Mouse (Mus musculus): ENCODE data around the gene Mrpl57. TPM values are rescaled to one million over a fixed set of nuclear protein-coding genes. Genes with fewer than 3 reads are reported as not detected.
"Not testable (repeated sequence)": the region's sequence is repeated elsewhere in the genome, so short reads cannot be mapped to it uniquely, and the experiment has no call there.

Mrpl57 gene
- total RNA-seq, 1 experiment from 2014 or later = 83.7 TPM

GRCm38 (mm10) chr14:57852961-57853360 is 26.9 kb downstream of the Mrpl57 start:
- ATAC-seq (replicated peaks; ENCODE audit: insufficient number of reproducible peaks, low FRiP score, low TSS enrichment, poor library complexity, severe bottlenecking) = no peak

- ATAC-seq (replicated peaks; ENCODE audit: insufficient number of reproducible peaks, low FRiP score, low TSS enrichment, poor library complexity, severe bottlenecking) = not testable (repeated sequence)
These were observed 30.0 kb downstream of the Mrpl57 start for GRCm38 (mm10) chr14:57856037-57856436.

- ATAC-seq (replicated peaks; ENCODE audit: insufficient number of reproducible peaks, low FRiP score, low TSS enrichment, poor library complexity, severe bottlenecking) = no peak
These were observed 32.6 kb downstream of the Mrpl57 start for GRCm38 (mm10) chr14:57858601-57859000.

GRCm38 (mm10) chr14:57859520-57859919 is 33.5 kb downstream of the Mrpl57 start:
- ATAC-seq (replicated peaks; ENCODE audit: insufficient number of reproducible peaks, low FRiP score, low TSS enrichment, poor library complexity, severe bottlenecking) = no peak

- no peak for ATAC-seq (replicated peaks; ENCODE audit: insufficient number of reproducible peaks, low FRiP score, low TSS enrichment, poor library complexity, severe bottlenecking)
These were observed 36.0 kb downstream of the Mrpl57 start for GRCm38 (mm10) chr14:57861987-57862412.

- ATAC-seq (replicated peaks; ENCODE audit: insufficient number of reproducible peaks, low FRiP score, low TSS enrichment, poor library complexity, severe bottlenecking) = no peak
These were observed 37.1 kb downstream of the Mrpl57 start for GRCm38 (mm10) chr14:57863129-57863528.

- ATAC-seq (replicated peaks; ENCODE audit: insufficient number of reproducible peaks, low FRiP score, low TSS enrichment, poor library complexity, severe bottlenecking) = no peak
These were observed 39.2 kb downstream of the Mrpl57 start for GRCm38 (mm10) chr14:57865256-57865655.

GRCm38 (mm10) chr14:57866676-57867276 is 40.7 kb downstream of the Mrpl57 start:
- ATAC-seq (replicated peaks; ENCODE audit: insufficient number of reproducible peaks, low FRiP score, low TSS enrichment, poor library complexity, severe bottlenecking) = no peak

GRCm38 (mm10) chr14:57877921-57878320 is 51.9 kb downstream of the Mrpl57 start:
- no peak for ATAC-seq (replicated peaks; ENCODE audit: insufficient number of reproducible peaks, low FRiP score, low TSS enrichment, poor library complexity, severe bottlenecking)

Other genes with a start within 250 kb of the Mrpl57 start
- gene Xpo4, start 160.8 kb upstream of the Mrpl57 start, total RNA-seq (2017) = 31.5 to 36.8 TPM (median 34.4 TPM) in 3 replicates
- gene Gm49361, start 80.1 kb upstream of the Mrpl57 start, total RNA-seq (2017) = 0.58 TPM in 1 of 3 replicates, not detected in the others
- gene Lats2, start 67.8 kb upstream of the Mrpl57 start, total RNA-seq (2017) = 68.5 to 76.5 TPM (median 75.4 TPM) in 3 replicates
- 24.4 to 33.4 TPM (median 31.7 TPM) in 3 replicates for gene Sap18, start 28.1 kb upstream of the Mrpl57 start, total RNA-seq (2017)
- 0.53 to 4.5 TPM (median 0.97 TPM) in 3 replicates for gene Ska3, start within 50 bp of the Mrpl57 start, total RNA-seq (2017)
- gene Zdhhc20, start 64.0 kb downstream of the Mrpl57 start, total RNA-seq (2017) = 99.2 to 138 TPM (median 128 TPM) in 3 replicates
- gene Micu2, start 173.0 kb downstream of the Mrpl57 start, total RNA-seq (2017) = 110 to 135 TPM (median 128 TPM) in 3 replicates
- gene Fgf9, start 244.3 kb downstream of the Mrpl57 start, total RNA-seq (2017) = not detected in 3 replicates

All from monocyte, adult 5-6 weeks (primary cell).